Mouse (Mus musculus) limb, embryonic 10.5 days (tissue): ENCODE measurements around the gene Srr. TPM values are rescaled to one million over a fixed set of nuclear protein-coding genes. Genes with fewer than 3 reads are reported as not detected.
A peak's percentile ranks its signal among the peaks of the same experiment; 100 is the strongest.

ENCODE experiments used
- DNase-seq: peaks from one replicate; pipeline ENCODE4 v3.0.0-alpha.2; 2017; ENCODE audit warnings: low spot score
- H3K27ac ChIP-seq: fragments of 300-500 bp; sonication (generic); 2 replicates; pipeline ENCODE4 v1.5.1; 2016; ENCODE audit warnings: mild to moderate bottlenecking
- H3K27me3 ChIP-seq: fragments of 300-500 bp; sonication (generic); 2 replicates; pipeline ENCODE4 v1.6.1; 2016; ENCODE audit warnings: low read depth, mild to moderate bottlenecking; ENCODE audit not compliant: poor library complexity, severe bottlenecking
- H3K36me3 ChIP-seq: fragments of 300-500 bp; sonication (generic); 2 replicates; pipeline ENCODE4 v1.6.1; 2016; ENCODE audit warnings: mild to moderate bottlenecking, moderate library complexity
- H3K4me1 ChIP-seq: fragments of 300-500 bp; sonication (generic); 2 replicates; pipeline ENCODE4 v1.6.1; 2016
- H3K4me3 ChIP-seq: fragments of 300-500 bp; sonication (generic); 2 replicates; pipeline ENCODE4 v1.5.1; 2016; ENCODE audit warnings: mild to moderate bottlenecking, moderate library complexity
- H3K9me3 ChIP-seq: fragments of 300-500 bp; sonication (generic); replicated peaks from 2 replicates; pipeline ENCODE4 v1.6.1; 2016; ENCODE audit warnings: mild to moderate bottlenecking
- WGBS: fragments of 180-500 bp; shearing (Covaris S2); methylation state at CpG from one replicate; pipeline ENCODE4 v1.1.7; 2016; 5-methylcytosine and 5-hydroxymethylcytosine counted together
- polyA plus RNA-seq: library from polyadenylated mRNA; unstranded; fragments of >200 nt; fragmentation: Nextera tagmentation; extraction: Ambion mirVana; gene quantifications from 2 replicates; pipeline ENCODE4 v1.2.1, GENCODE M21; 2016

Gene Srr
- polyA plus RNA-seq = 13.2 and 17.3 TPM in 2 replicates

- Histone ChIP-seq H3K27me3 (no peaks in the 10 kb centered on the region), H3K27ac (peak within 1 kb of the TSS; percentile 95), H3K4me3 (peak within 1 kb of the TSS; percentile 98), H3K9me3 (no peaks in the 10 kb centered on the region), H3K4me1 (peaks cover 22% of the 10 kb centered on the region), H3K36me3 (peaks cover 20% of the 10 kb centered on the region)
- DNase-seq = peak; percentile 99
- WGBS = under 1% methylated on average over 82 of the region's 88 CpGs
Observed at GRCm38 (mm10) chr11:74925577-74926387, at the start of gene Srr, which contains the start of gene Smg6. Gene Srr (minus strand): TSS chr11:74925948. Gene Smg6 (plus strand): TSS chr11:74925823.

GRCm38 (mm10) chr11:74974615-74975014 lies 48.9 kb upstream of the Srr start:
- Histone ChIP-seq H3K4me1 (no peaks in the 10 kb centered on the region), H3K27me3 (no peaks in the 10 kb centered on the region), H3K36me3 (peaks cover 20% of the 10 kb centered on the region), H3K9me3 (no peaks in the 10 kb centered on the region), H3K4me3 (no peak overlapping the region), H3K27ac (no peak overlapping the region)
- no peak for DNase-seq

GRCm38 (mm10) chr11:74973290-74974157 lies 47.8 kb upstream of the Srr start:
- DNase-seq = no peak
- no peaks in the 10 kb centered on the region for H3K27me3 ChIP-seq
- WGBS = 89% methylated on average over 7 of the region's 7 CpGs
- H3K4me3 ChIP-seq = no peak overlapping the region
- H3K9me3 ChIP-seq = no peaks in the 10 kb centered on the region
- no peaks in the 10 kb centered on the region for H3K4me1 ChIP-seq
- peaks cover 20% of the 10 kb centered on the region for H3K36me3 ChIP-seq
- no peak overlapping the region for H3K27ac ChIP-seq

GRCm38 (mm10) chr11:74965516-74965915 lies 39.8 kb upstream of the Srr start:
- H3K4me1 ChIP-seq = no peaks in the 10 kb centered on the region
- 95% methylated on average over 3 of the region's 3 CpGs for WGBS
- H3K27ac ChIP-seq = no peak overlapping the region
- H3K27me3 ChIP-seq = no peaks in the 10 kb centered on the region
- H3K36me3 ChIP-seq = peaks cover 14% of the 10 kb centered on the region
- H3K9me3 ChIP-seq = no peaks in the 10 kb centered on the region
- H3K4me3 ChIP-seq = no peak overlapping the region
- DNase-seq = no peak

- Histone ChIP-seq H3K27me3 (no peaks in the 10 kb centered on the region), H3K36me3 (peaks cover 16% of the 10 kb centered on the region), H3K9me3 (no peaks in the 10 kb centered on the region), H3K27ac (no peak overlapping the region), H3K4me3 (no peak overlapping the region), H3K4me1 (no peaks in the 10 kb centered on the region)
- no peak for DNase-seq
- 89% methylated on average over 2 of the region's 2 CpGs for WGBS
Observed at GRCm38 (mm10) chr11:74962846-74963407, 37.2 kb upstream of the Srr start.

GRCm38 (mm10) chr11:74961953-74962352 lies 36.2 kb upstream of the Srr start:
- no peaks in the 10 kb centered on the region for H3K27me3 ChIP-seq
- H3K36me3 ChIP-seq = peaks cover 13% of the 10 kb centered on the region
- no peaks in the 10 kb centered on the region for H3K9me3 ChIP-seq
- no peak for DNase-seq
- H3K4me3 ChIP-seq = no peak overlapping the region
- H3K4me1 ChIP-seq = no peaks in the 10 kb centered on the region
- H3K27ac ChIP-seq = no peak overlapping the region

- H3K9me3 ChIP-seq = no peaks in the 10 kb centered on the region
- peaks cover 16% of the 10 kb centered on the region for H3K36me3 ChIP-seq
- 97% methylated on average over 9 of the region's 9 CpGs for WGBS
- no peaks in the 10 kb centered on the region for H3K4me1 ChIP-seq
- no peak for DNase-seq
- no peaks in the 10 kb centered on the region for H3K27me3 ChIP-seq
- H3K27ac ChIP-seq = no peak overlapping the region
- no peak overlapping the region for H3K4me3 ChIP-seq
Observed at GRCm38 (mm10) chr11:74960031-74960551, 34.3 kb upstream of the Srr start.

GRCm38 (mm10) chr11:74959501-74959900 lies 33.8 kb upstream of the Srr start:
- DNase-seq = no peak
- Histone ChIP-seq H3K36me3 (peaks cover 20% of the 10 kb centered on the region), H3K27ac (no peak overlapping the region), H3K4me1 (no peaks in the 10 kb centered on the region), H3K9me3 (no peaks in the 10 kb centered on the region), H3K4me3 (no peak overlapping the region), H3K27me3 (no peaks in the 10 kb centered on the region)
- WGBS = 93% methylated on average over 2 of the region's 2 CpGs

GRCm38 (mm10) chr11:74957600-74957999 lies 31.9 kb upstream of the Srr start:
- Histone ChIP-seq H3K4me3 (no peak overlapping the region), H3K9me3 (no peaks in the 10 kb centered on the region), H3K27ac (no peak overlapping the region), H3K4me1 (no peaks in the 10 kb centered on the region), H3K27me3 (no peaks in the 10 kb centered on the region), H3K36me3 (peaks cover 36% of the 10 kb centered on the region)
- WGBS = 92% methylated on average over 2 of the region's 2 CpGs
- no peak for DNase-seq

GRCm38 (mm10) chr11:74956006-74956405 lies 30.3 kb upstream of the Srr start:
- no peaks in the 10 kb centered on the region for H3K27me3 ChIP-seq
- H3K4me3 ChIP-seq = no peak overlapping the region
- no peaks in the 10 kb centered on the region for H3K9me3 ChIP-seq
- H3K4me1 ChIP-seq = no peaks in the 10 kb centered on the region
- peaks cover 50% of the 10 kb centered on the region for H3K36me3 ChIP-seq
- DNase-seq = no peak
- H3K27ac ChIP-seq = no peak overlapping the region

- Histone ChIP-seq H3K27me3 (no peaks in the 10 kb centered on the region), H3K27ac (no peak overlapping the region), H3K9me3 (no peaks in the 10 kb centered on the region), H3K4me3 (no peak overlapping the region), H3K4me1 (no peaks in the 10 kb centered on the region), H3K36me3 (peaks cover 58% of the 10 kb centered on the region)
- DNase-seq = no peak
Observed at GRCm38 (mm10) chr11:74954901-74955300, 29.2 kb upstream of the Srr start.

- Histone ChIP-seq H3K36me3 (peaks cover 78% of the 10 kb centered on the region), H3K27ac (no peak overlapping the region), H3K27me3 (no peaks in the 10 kb centered on the region), H3K4me3 (no peak overlapping the region), H3K4me1 (no peaks in the 10 kb centered on the region), H3K9me3 (no peaks in the 10 kb centered on the region)
- DNase-seq = no peak
- 82% methylated on average over 3 of the region's 3 CpGs for WGBS
Observed at GRCm38 (mm10) chr11:74946348-74946747, 20.6 kb upstream of the Srr start.

- 95% methylated on average over 7 of the region's 7 CpGs for WGBS
- Histone ChIP-seq H3K4me1 (peaks cover 16% of the 10 kb centered on the region), H3K9me3 (no peaks in the 10 kb centered on the region), H3K27ac (no peak overlapping the region), H3K36me3 (peaks cover 67% of the 10 kb centered on the region), H3K27me3 (no peaks in the 10 kb centered on the region), H3K4me3 (no peak overlapping the region)
- DNase-seq = no peak
Observed at GRCm38 (mm10) chr11:74930391-74930790, 4.6 kb upstream of the Srr start.
